Mouse (Mus musculus): ENCODE measurements around the gene Car5a.

DNA sequence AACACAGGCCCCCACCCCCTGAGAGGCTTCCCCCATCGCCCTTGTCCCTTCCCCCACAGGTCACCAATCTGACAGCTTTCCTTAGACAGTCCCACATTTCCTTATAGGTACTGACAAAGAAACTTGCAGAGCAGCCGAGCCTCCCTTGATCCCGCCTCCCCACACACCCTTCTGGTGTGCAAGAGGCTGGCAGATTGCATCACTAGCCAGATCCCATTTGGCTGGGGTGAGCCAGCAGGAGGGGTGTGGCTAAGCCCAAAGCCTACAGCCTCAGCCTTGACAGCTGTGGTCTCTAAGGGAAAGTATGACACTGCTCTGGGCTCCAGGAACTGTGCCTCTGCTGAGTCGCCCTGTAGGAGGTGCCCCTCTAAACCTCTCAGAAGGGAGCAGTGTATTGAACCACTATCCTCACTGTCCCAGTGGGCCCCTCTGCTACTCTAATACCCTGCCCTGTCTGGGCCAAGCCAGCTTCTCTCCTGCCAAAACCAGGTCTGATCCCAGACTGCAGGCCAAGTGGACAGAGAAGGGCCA is 46.2 kb downstream of the Car5a start:
- TF ChIP-seq CTCF (IDR thresholded peaks at IDR 0.05; ENCODE audit: low read depth) = peak; percentile 55
- TF ChIP-seq EP300 (IDR thresholded peaks at IDR 0.05; ENCODE audit: low read depth) = peak; percentile 45; the same call in 1 of the 2 replicates
